Mouse (Mus musculus) midbrain, embryonic 15.5 days (tissue): Measurements from ENCODE around the gene Tbc1d2b. TPM values are rescaled to one million over a fixed set of nuclear protein-coding genes. Genes with fewer than 3 reads are reported as not detected.

Experiments
- ATAC-seq: fragments of 200-750 bp; cut with Nextera tagmentation; replicated peaks from 2 replicates; pipeline ENCODE4 v1.8.0; 2017; ENCODE audit warnings: moderate TSS enrichment
- H3K27ac ChIP-seq: fragments of 300-500 bp; sonication (generic); 2 replicates; pipeline ENCODE4 v1.5.1; 2015; ENCODE audit warnings: mild to moderate bottlenecking, inconsistent platforms
- H3K27me3 ChIP-seq: fragments of 300-500 bp; sonication (generic); replicated peaks from 2 replicates; pipeline ENCODE4 v1.6.1; 2015; ENCODE audit warnings: inconsistent platforms
- H3K36me3 ChIP-seq: fragments of 300-500 bp; sonication (generic); replicated peaks from 2 replicates; pipeline ENCODE4 v1.6.1; 2015; ENCODE audit warnings: inconsistent platforms
- H3K4me1 ChIP-seq: fragments of 300-500 bp; sonication (generic); 2 replicates; pipeline ENCODE4 v1.6.1; 2015; ENCODE audit warnings: inconsistent platforms
- H3K4me2 ChIP-seq: fragments of 300-500 bp; sonication (generic); 2 replicates; pipeline ENCODE4 v1.6.1; 2015; ENCODE audit warnings: inconsistent platforms, mild to moderate bottlenecking, moderate library complexity
- H3K4me3 ChIP-seq: fragments of 300-500 bp; sonication (generic); 2 replicates; pipeline ENCODE4 v1.5.1; 2015; ENCODE audit warnings: mild to moderate bottlenecking, inconsistent platforms
- H3K9ac ChIP-seq: fragments of 300-500 bp; sonication (generic); 2 replicates; pipeline ENCODE4 v1.6.1; 2015; ENCODE audit warnings: mild to moderate bottlenecking, inconsistent platforms
- H3K9me3 ChIP-seq: fragments of 300-500 bp; sonication (generic); 2 replicates; pipeline ENCODE4 v1.6.1; 2016; ENCODE audit warnings: inconsistent platforms
- WGBS: fragments of 180-500 bp; shearing (Covaris S2); methylation state at CpG from one replicate; pipeline ENCODE4 v1.1.7; 2015; ENCODE audit warnings: mixed read lengths; 5-methylcytosine and 5-hydroxymethylcytosine counted together
- polyA plus RNA-seq: library from polyadenylated mRNA; unstranded; fragments of >200 nt; fragmentation: Nextera tagmentation; extraction: Ambion mirVana; gene quantifications from 2 replicates; pipeline ENCODE4 v1.2.1, GENCODE M21; 2015

Gene Tbc1d2b
- polyA plus RNA-seq, 1 experiment from 2014 or later = 7.6 TPM

DNA sequence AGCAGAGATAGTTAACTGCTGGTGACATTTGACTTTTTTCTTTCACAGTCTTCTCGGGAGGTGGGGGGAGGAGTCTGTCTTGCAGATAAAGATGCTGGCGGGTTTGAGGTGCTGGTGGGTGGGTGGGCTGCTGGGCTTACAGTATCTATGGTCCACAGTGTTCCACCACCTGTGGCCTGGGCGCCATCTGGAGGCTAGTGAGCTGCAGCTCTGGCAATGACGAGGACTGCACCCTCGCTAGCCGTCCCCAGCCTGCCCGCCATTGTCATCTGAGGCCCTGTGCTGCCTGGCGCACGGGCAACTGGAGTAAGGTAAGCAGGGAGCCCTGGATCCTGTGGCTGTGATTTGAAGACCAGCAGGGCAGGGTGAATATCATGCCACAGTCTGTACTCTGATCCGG is 75.6 kb downstream of the Tbc1d2b start:
- H3K4me2 ChIP-seq = no peak overlapping the region
- no peak for ATAC-seq
- H3K9me3 ChIP-seq = no peaks in the 10 kb centered on the region
- H3K27ac ChIP-seq = no peak overlapping the region
- WGBS = 76% methylated on average over 10 of the region's 10 CpGs
- no peaks in the 10 kb centered on the region for H3K27me3 ChIP-seq
- no peak overlapping the region for H3K4me3 ChIP-seq
- H3K4me1 ChIP-seq = no peaks in the 10 kb centered on the region
- H3K9ac ChIP-seq = no peak overlapping the region
- peaks cover 18% of the 10 kb centered on the region for H3K36me3 ChIP-seq

DNA sequence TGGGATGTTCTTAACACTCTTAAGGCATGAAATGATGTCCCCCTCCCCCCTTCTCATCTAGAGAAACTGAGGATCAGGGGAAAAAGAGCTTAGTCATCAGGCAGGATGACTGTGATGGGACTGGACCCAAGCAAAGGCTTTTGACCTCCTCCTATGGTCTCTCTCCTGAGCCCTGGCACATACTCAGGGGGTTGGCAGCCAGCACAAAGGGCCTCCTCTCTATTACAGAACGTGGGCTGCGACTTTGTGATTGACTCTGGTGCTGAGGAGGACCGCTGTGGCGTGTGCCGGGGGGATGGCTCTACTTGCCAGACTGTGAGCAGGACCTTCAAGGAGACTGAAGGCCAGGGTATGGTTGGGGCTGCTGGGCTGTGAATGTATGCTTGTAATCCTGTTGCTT is 81.2 kb downstream of the Tbc1d2b start:
- 80% methylated on average over 5 of the region's 5 CpGs for WGBS
- Histone ChIP-seq H3K36me3 (peaks cover 20% of the 10 kb centered on the region; the same call in 1 of the 2 replicates), H3K9me3 (no peaks in the 10 kb centered on the region), H3K4me1 (no peaks in the 10 kb centered on the region), H3K4me2 (no peak overlapping the region), H3K27me3 (no peaks in the 10 kb centered on the region), H3K9ac (no peak overlapping the region), H3K4me3 (no peak overlapping the region), H3K27ac (no peak overlapping the region)
- ATAC-seq = no peak

DNA sequence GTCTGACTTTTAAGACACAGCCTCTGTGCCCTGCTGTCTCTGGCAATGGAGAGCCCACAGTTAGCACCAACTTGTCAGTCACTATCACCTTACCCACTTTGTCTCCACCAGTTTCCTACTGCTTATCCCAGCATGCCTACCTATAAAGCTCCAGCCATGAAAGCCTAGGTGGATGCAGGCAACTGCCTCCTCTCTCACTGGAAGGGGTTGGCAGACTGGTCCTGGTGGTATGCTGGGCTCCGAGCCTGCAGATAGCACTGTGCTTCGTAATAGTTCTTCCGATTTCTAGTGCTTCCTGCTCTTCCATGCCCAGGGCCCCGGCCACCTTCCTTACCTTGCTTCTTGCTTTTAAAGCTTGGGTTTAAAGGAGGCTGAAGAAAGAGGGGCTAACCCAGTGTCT is 81.7 kb downstream of the Tbc1d2b start:
- no peak overlapping the region for H3K4me2 ChIP-seq
- WGBS = 92% methylated on average over 4 of the region's 4 CpGs
- H3K27me3 ChIP-seq = no peaks in the 10 kb centered on the region
- no peak overlapping the region for H3K27ac ChIP-seq
- H3K4me3 ChIP-seq = no peak overlapping the region
- no peak for ATAC-seq
- no peak overlapping the region for H3K9ac ChIP-seq
- no peaks in the 10 kb centered on the region for H3K9me3 ChIP-seq
- no peaks in the 10 kb centered on the region for H3K4me1 ChIP-seq
- peaks cover 20% of the 10 kb centered on the region; the same call in 1 of the 2 replicates for H3K36me3 ChIP-seq

DNA sequence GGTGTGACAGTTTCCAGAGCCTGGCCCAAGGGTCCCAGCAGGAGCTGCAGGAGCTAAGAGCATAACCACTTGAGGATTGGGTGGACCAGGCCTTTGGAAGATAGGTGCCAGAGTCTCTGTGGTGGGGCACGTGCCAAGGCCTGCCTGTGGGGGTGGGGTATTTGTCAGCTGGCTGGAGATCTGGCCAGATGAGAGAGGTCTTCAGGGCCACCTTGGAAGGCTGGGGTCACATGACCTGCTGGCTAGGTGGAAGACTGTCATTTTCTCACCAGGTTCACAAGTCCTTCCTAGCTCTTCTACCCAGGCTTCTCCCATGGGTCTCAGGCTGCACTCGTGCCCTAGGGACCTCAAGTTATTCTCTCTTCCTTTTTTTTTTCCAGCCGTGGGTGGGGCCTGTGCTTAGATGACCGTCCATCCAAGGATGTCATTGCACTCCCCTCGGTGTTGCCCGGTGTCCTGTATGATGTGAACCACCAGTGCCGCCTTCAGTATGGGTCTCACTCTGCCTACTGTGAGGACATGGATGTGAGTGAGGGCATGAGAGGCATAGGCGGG is 85.2 kb downstream of the Tbc1d2b start:
- Histone ChIP-seq H3K4me3 (no peak overlapping the region), H3K4me2 (no peak overlapping the region), H3K27me3 (no peaks in the 10 kb centered on the region), H3K4me1 (no peaks in the 10 kb centered on the region), H3K36me3 (peaks cover 8% of the 10 kb centered on the region; the same call in 1 of the 2 replicates), H3K9me3 (no peaks in the 10 kb centered on the region), H3K27ac (no peak overlapping the region), H3K9ac (no peak overlapping the region)
- no peak for ATAC-seq
- whole genome bisulfite sequencing = 89% methylated on average over 8 of the region's 8 CpGs

DNA sequence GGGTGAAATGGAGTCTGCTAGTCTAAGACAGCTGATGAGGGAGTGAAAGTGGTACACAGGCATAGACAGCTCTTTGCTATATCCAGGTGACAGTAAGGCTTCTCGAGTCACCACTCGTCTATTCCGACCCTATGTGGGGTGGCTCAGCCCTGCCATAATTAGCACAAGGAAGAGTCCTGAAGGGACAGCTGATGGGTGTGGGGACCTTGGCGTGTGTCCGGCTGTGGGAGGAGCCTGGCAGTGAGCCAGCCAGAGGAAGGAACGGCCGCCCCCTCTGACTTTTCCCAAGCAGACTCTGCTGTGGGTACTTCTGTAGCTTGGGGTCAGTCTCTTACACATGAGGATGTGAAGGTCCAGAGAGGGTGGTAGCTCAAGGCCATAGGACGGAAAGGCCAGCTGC is 86.5 kb downstream of the Tbc1d2b start:
- no peak overlapping the region for H3K9ac ChIP-seq
- H3K4me1 ChIP-seq = no peaks in the 10 kb centered on the region
- H3K36me3 ChIP-seq = no peaks in the 10 kb centered on the region
- ATAC-seq = no peak
- no peaks in the 10 kb centered on the region for H3K9me3 ChIP-seq
- no peaks in the 10 kb centered on the region for H3K27me3 ChIP-seq
- 66% methylated on average over 8 of the region's 8 CpGs for WGBS
- no peak overlapping the region for H3K4me2 ChIP-seq
- H3K27ac ChIP-seq = no peak overlapping the region
- H3K4me3 ChIP-seq = no peak overlapping the region

DNA sequence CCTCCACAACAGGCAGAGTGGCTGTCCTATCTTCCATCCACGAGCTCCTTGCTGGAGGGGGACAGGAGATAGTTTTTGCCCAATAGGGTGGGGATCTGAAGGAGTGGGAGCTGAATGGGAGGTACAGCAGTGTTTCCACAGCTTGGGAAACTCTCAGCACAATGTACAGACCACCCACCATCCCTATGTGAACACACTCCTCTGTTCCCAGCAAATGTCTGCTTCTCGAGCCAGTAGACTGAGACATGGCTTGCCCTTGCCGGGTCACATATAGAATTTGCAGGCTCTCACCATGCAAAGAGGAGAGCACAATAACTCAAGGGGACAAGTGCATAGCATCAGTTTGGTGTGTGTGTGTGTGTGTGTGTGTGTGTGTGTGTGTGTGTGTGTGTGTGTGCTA is 87.1 kb downstream of the Tbc1d2b start:
- H3K4me3 ChIP-seq = no peak overlapping the region
- H3K9ac ChIP-seq = no peak overlapping the region
- no peak overlapping the region for H3K27ac ChIP-seq
- H3K4me1 ChIP-seq = no peaks in the 10 kb centered on the region
- 91% methylated on average over 3 of the region's 3 CpGs for WGBS
- ATAC-seq = no peak
- no peaks in the 10 kb centered on the region for H3K27me3 ChIP-seq
- no peaks in the 10 kb centered on the region for H3K36me3 ChIP-seq
- H3K9me3 ChIP-seq = no peaks in the 10 kb centered on the region
- H3K4me2 ChIP-seq = no peak overlapping the region

DNA sequence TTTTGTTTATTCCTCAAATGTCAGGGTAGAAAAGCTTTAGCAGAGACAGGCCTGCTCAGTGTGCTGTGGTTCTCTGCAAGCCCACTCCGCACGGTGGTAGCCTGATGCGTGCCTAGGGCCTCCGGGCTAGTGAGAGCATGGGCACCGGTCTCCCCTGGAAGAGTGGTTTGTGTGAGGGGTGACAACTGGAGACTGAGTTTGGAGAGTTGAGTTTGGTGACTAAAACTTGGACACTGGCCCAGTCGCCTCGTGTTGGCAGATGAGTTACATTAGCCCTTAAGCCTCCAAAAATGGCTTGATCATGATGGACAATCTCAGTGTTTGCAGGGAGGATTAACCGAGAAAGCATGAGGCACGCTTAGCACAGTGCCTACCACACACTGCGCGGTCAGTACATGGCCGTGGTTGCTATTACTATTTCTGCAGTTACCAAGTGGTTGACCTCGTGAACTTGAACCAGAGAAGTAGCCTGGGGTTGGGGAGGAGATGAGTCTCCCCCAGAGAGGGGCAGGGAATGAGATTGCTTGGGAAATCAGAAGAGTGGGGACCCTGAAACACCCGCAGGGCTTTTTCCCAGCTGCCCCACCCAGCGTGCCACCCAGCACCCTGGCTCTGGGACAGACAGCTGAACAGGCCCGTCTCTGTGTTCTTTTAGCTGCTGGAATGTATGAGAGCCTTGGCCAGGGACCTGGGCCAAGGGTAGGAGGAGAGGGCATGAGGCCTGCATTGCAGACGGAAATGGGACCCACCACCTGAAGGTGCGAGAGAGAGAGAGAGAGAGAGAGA is 87.8 kb downstream of the Tbc1d2b start:
- no peak overlapping the region for H3K4me2 ChIP-seq
- H3K9me3 ChIP-seq = no peaks in the 10 kb centered on the region
- no peak for ATAC-seq
- no peak overlapping the region for H3K4me3 ChIP-seq
- H3K4me1 ChIP-seq = no peaks in the 10 kb centered on the region
- no peaks in the 10 kb centered on the region for H3K27me3 ChIP-seq
- 82% methylated on average over 18 of the region's 18 CpGs for WGBS
- no peak overlapping the region for H3K9ac ChIP-seq
- H3K36me3 ChIP-seq = no peaks in the 10 kb centered on the region
- no peak overlapping the region for H3K27ac ChIP-seq

DNA sequence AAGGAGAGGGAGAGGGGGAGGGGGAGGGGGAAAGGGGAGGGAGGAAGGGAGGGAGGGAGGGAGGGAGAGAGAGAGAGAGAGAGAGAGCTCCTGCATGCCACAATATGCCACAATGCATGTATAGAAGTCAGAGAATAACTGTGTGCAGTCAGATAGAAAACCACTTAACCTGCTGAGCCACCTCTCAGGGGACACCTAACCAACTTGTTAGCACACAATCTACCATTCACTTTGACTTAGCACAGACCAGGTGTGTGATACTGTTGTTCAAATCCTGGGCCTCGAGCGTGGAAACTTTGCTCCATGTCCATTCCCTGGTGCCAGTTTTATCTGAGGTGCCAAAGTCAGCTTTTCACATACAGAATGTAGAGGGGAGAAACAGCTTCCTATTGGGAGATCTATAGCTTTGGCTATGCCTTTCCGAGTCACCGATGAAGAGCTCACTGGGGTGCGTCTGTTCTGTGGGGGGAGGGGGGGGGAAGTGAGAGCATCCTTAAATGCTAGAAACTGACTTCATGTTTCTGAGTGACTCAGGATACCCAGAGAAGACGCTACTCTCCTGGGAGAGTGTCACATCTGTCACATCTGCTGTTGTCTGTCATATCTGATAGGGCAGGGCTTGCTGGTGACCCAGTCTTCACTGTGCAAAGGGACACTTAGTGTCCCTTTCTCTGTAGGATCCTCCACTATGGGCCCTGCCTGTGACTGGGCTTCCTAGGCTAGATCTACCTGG is 88.8 kb downstream of the Tbc1d2b start:
- Histone ChIP-seq H3K9ac (no peak overlapping the region), H3K4me1 (no peaks in the 10 kb centered on the region), H3K36me3 (no peaks in the 10 kb centered on the region; the same call in 1 of the 2 replicates), H3K4me3 (no peak overlapping the region), H3K4me2 (no peak overlapping the region), H3K27me3 (no peaks in the 10 kb centered on the region), H3K27ac (no peak overlapping the region), H3K9me3 (no peaks in the 10 kb centered on the region)
- no peak for ATAC-seq
- 85% methylated on average over 6 of the region's 6 CpGs for WGBS

DNA sequence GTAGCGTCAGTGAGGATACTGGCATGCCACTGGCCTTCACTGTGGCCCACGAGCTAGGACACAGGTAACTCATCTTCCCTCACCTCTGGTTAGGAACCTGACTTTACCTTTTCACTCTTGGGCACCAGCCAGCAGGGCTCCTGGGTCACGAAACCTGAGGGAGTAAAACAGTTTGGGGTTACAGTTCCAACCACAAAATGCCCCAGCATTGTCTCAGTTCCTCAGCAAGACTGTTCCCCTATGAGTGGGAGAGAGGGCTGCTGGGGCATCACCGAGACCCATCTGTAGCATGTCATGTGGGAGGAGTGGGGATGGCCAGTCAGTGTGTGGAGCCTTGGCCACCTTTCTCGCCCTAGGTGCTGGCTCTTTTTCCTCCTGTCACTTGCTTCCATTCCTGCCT is 91.2 kb downstream of the Tbc1d2b start:
- Histone ChIP-seq H3K4me1 (no peaks in the 10 kb centered on the region), H3K9ac (no peak overlapping the region), H3K4me3 (no peak overlapping the region), H3K27ac (no peak overlapping the region), H3K9me3 (no peaks in the 10 kb centered on the region), H3K4me2 (no peak overlapping the region), H3K27me3 (no peaks in the 10 kb centered on the region), H3K36me3 (peaks cover 6% of the 10 kb centered on the region)
- WGBS = 91% methylated on average over 5 of the region's 5 CpGs
- ATAC-seq = no peak

DNA sequence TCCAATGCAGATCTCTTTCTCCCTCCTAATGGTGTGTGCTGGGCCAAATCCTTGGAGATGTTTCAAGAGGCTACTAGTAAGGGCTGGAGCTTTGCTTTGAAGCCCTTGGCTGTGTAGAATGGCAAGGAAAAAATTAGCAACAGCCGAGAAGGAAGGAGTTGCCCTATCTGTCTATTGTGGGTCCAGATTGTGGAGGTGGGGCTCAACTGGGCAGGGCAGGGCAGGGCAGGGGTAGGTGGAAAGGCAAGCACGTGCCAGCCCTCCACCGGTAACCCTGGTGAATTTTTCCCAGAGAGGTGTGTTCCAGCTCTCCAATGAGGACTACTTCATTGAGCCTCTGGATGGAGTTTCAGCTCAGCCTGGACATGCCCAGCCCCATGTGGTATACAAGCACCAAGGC is 97.3 kb downstream of the Tbc1d2b start:
- 90% methylated on average over 3 of the region's 3 CpGs for WGBS
- no peak for ATAC-seq
- peaks cover 7% of the 10 kb centered on the region for H3K36me3 ChIP-seq

DNA sequence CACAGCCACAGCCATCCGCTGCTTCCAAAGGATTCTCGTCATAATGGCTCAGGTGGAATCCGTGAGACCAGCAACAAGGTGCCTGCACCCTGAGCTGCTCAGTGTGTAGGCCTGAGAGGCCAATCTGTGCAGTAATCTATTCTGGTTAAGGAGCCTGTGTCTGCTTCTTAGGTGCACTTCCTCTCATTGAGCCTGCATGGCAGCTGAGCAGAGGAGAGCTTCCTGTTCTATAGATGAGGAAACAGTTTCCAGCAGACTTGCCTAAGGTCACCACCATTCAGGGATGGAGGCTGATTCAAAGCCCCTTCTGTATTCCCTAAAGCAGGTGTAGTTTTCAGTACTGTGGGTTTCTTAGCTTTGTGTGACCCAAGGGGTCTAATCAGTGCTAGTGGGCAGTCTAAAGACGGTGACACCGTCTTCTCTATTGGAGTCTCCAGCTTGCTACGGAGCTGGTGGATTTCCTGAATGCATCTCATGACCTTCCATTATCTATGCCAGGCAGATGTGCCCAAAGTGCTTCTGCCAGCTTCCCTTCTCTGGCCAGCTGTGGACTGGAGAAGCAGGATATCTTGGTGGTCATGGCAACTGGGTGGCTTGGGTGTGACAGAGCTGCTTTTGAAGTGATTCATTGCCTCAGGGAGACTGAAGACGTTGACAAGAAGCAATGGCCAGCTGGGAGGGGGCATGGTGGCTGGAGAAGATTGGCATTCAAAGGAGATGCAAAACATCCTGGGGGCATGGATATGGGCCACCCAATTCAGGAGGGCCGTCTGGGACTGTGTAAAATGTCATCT is 97.9 kb downstream of the Tbc1d2b start:
- Histone ChIP-seq H3K4me2 (no peak overlapping the region), H3K27ac (no peak overlapping the region), H3K9ac (no peak overlapping the region), H3K36me3 (peaks cover 7% of the 10 kb centered on the region), H3K27me3 (no peaks in the 10 kb centered on the region), H3K4me1 (no peaks in the 10 kb centered on the region), H3K4me3 (no peak overlapping the region), H3K9me3 (no peaks in the 10 kb centered on the region)
- ATAC-seq = no peak
- WGBS = 80% methylated on average over 8 of the region's 8 CpGs

More for the DNA sequence above, 97.3 kb downstream of the Tbc1d2b start:
- Histone ChIP-seq H3K27ac (no peak overlapping the region), H3K4me3 (no peak overlapping the region), H3K4me2 (no peak overlapping the region), H3K9ac (no peak overlapping the region), H3K4me1 (no peaks in the 10 kb centered on the region), H3K27me3 (no peaks in the 10 kb centered on the region), H3K9me3 (no peaks in the 10 kb centered on the region)

DNA sequence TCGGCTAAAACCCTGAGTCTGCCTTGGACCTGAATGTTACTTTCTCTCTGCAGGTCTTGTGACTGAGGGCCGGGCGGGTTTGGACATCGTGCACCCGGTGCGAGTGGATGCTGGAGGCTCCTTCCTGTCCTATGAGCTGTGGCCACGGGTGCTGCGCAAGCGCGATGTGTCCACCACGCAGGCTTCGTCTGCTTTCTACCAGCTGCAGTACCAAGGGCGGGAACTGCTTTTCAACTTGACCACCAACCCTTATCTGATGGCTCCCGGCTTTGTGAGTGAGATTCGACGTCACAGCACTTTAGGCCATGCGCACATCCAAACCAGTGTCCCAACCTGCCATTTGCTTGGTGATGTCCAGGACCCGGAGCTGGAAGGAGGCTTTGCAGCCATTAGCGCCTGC is 99.2 kb downstream of the Tbc1d2b start:
- no peak for ATAC-seq
- no peaks in the 10 kb centered on the region for H3K27me3 ChIP-seq
- H3K4me2 ChIP-seq = no peak overlapping the region
- H3K9me3 ChIP-seq = no peaks in the 10 kb centered on the region
- no peak overlapping the region for H3K4me3 ChIP-seq
- H3K36me3 ChIP-seq = peaks cover 7% of the 10 kb centered on the region
- H3K27ac ChIP-seq = no peak overlapping the region
- H3K4me1 ChIP-seq = no peaks in the 10 kb centered on the region
- no peak overlapping the region for H3K9ac ChIP-seq
- WGBS = 97% methylated on average over 19 of the region's 19 CpGs
